Mouse (Mus musculus) gastrocnemius, postnatal 14 days (tissue): ENCODE results near the gene Tmem109. TPM values are rescaled to one million over a fixed set of nuclear protein-coding genes. Genes with fewer than 3 reads are reported as not detected.

Experiments
- DNase-seq: peaks from one replicate; pipeline ENCODE4 v3.0.0; 2021; ENCODE audit warnings: mixed read lengths
- intact Hi-C: fragments of 180-260 bp; cut with DNase I; formaldehyde crosslinking; loops from one replicate; pipeline ENCODE4 v1.15.1; 2025; ENCODE audit warnings: low total_unique reads
- total RNA-seq, 2 experiments: library from RNA; stranded (reverse); gene quantifications; 2 replicates each; pipeline ENCODE4 v1.2.3; 2021

Tmem109 gene
- total RNA-seq, 2 experiments from 2014 or later: 193 to 196 TPM

GRCm38 (mm10) chr19:10847311-10848087, 34.3 kb downstream of the Tmem109 start:
- intact Hi-C loops: no loop called here
- no peak for DNase-seq

- intact Hi-C loops: no loop called here
- DNase-seq: no peak
These were observed 35.7 kb downstream of the Tmem109 start for GRCm38 (mm10) chr19:10846150-10846549.

GRCm38 (mm10) chr19:10845454-10845853, 36.3 kb downstream of the Tmem109 start:
- DNase-seq: no peak
- intact Hi-C loops: no loop called here

GRCm38 (mm10) chr19:10844206-10844605, 37.6 kb downstream of the Tmem109 start:
- intact Hi-C loops: no loop called here
- DNase-seq: no peak

GRCm38 (mm10) chr19:10842914-10843313, 38.9 kb downstream of the Tmem109 start:
- intact Hi-C loops: no loop called here
- no peak for DNase-seq

- intact Hi-C loops: no loop called here
- DNase-seq: no peak
These were observed 39.8 kb downstream of the Tmem109 start for GRCm38 (mm10) chr19:10841721-10842626.

GRCm38 (mm10) chr19:10839010-10839892, 42.5 kb downstream of the Tmem109 start, which contains the start of gene Slc15a3:
TSS of gene Slc15a3 (plus strand) at chr19:10839727.
- DNase-seq: no peak
- intact Hi-C loops: no loop called here

- intact Hi-C loops: no loop called here
- no peak for DNase-seq
These were observed 46.1 kb downstream of the Tmem109 start for GRCm38 (mm10) chr19:10835671-10836070.

GRCm38 (mm10) chr19:10833611-10834010, 48.2 kb downstream of the Tmem109 start:
- no peak for DNase-seq
- intact Hi-C loops: no loop called here

GRCm38 (mm10) chr19:10832030-10832429, 49.8 kb downstream of the Tmem109 start:
- intact Hi-C loops: no loop called here
- no peak for DNase-seq

- intact Hi-C loops: no loop called here
- peak; percentile 76 for DNase-seq
These were observed 50.4 kb downstream of the Tmem109 start for GRCm38 (mm10) chr19:10831424-10831823.

GRCm38 (mm10) chr19:10829436-10830175, 52.2 kb downstream of the Tmem109 start, which contains the start of gene Cd6:
TSS of gene Cd6 (minus strand) at chr19:10830058.
- no peak for DNase-seq
- intact Hi-C loops: loop anchor here (5.0 kb wide), 1 partner anchor 117 kb away; no protein-coding TSS in a partner anchor

- DNase-seq: no peak
- intact Hi-C loops: loop anchor here (5.0 kb wide), 1 partner anchor 116 kb away; no protein-coding TSS in a partner anchor
These were observed 53.5 kb downstream of the Tmem109 start for GRCm38 (mm10) chr19:10828321-10828720.

- intact Hi-C loops: loop anchor here (5.0 kb wide), 1 partner anchor 102 kb away; no protein-coding TSS in a partner anchor
- DNase-seq: no peak
These were observed 57.7 kb downstream of the Tmem109 start for GRCm38 (mm10) chr19:10824061-10824460.

GRCm38 (mm10) chr19:10822534-10822933, 59.3 kb downstream of the Tmem109 start:
- DNase-seq: no peak
- intact Hi-C loops: loop anchor here (5.0 kb wide), 1 partner anchor 100 kb away; no protein-coding TSS in a partner anchor

- DNase-seq: no peak
- intact Hi-C loops: loop anchor here (5.0 kb wide), 1 partner anchor 99 kb away; no protein-coding TSS in a partner anchor
These were observed 60.5 kb downstream of the Tmem109 start for GRCm38 (mm10) chr19:10821319-10821718.
